Mouse (Mus musculus) kidney, embryonic 14.5 days (tissue): Measurements from ENCODE around the gene Cfap69. TPM values are rescaled to one million over a fixed set of nuclear protein-coding genes. Genes with fewer than 3 reads are reported as not detected.
"Not testable (repeated sequence)": the region's sequence is repeated elsewhere in the genome, so short reads cannot be mapped to it uniquely, and the experiment has no call there.

Experiments
- ATAC-seq: fragments of 200-750 bp; cut with Nextera tagmentation; 2 replicates; pipeline ENCODE4 v1.8.0; 2017; ENCODE audit warnings: moderate number of reproducible peaks, mild to moderate bottlenecking, moderate TSS enrichment, moderate library complexity; ENCODE audit not compliant: low FRiP score, low TSS enrichment
- H3K27ac ChIP-seq: fragments of 300-500 bp; sonication (generic); 2 replicates; pipeline ENCODE4 v1.5.1; 2014; ENCODE audit warnings: low read depth, mild to moderate bottlenecking, low read length, moderate library complexity, mixed read lengths
- H3K27me3 ChIP-seq: fragments of 300-500 bp; sonication (generic); 2 replicates; pipeline ENCODE4 v1.6.1; 2014; ENCODE audit warnings: mild to moderate bottlenecking, low read length; ENCODE audit not compliant: control insufficient read depth, insufficient read depth
- H3K36me3 ChIP-seq: fragments of 300-500 bp; sonication (generic); 2 replicates; pipeline ENCODE4 v1.6.1; 2014; ENCODE audit warnings: low read length, mixed read lengths; ENCODE audit not compliant: control insufficient read depth, insufficient read depth
- H3K4me1 ChIP-seq: fragments of 300-500 bp; sonication (generic); 2 replicates; pipeline ENCODE4 v1.6.1; 2014; ENCODE audit warnings: low read length, mixed read lengths; ENCODE audit not compliant: control insufficient read depth, insufficient read depth
- H3K4me2 ChIP-seq: fragments of 300-500 bp; sonication (generic); replicated peaks from 2 replicates; pipeline ENCODE4 v1.6.1; 2014; ENCODE audit warnings: low read depth, mild to moderate bottlenecking, low read length
- H3K4me3 ChIP-seq: fragments of 300-500 bp; sonication (generic); 2 replicates; pipeline ENCODE4 v1.5.1; 2014; ENCODE audit warnings: mild to moderate bottlenecking, low read length
- H3K9ac ChIP-seq: fragments of 300-500 bp; sonication (generic); 2 replicates; pipeline ENCODE4 v1.6.1; 2014; ENCODE audit warnings: low read depth, mild to moderate bottlenecking, low read length, moderate library complexity
- H3K9me3 ChIP-seq: fragments of 300-500 bp; sonication (generic); 2 replicates; pipeline ENCODE4 v1.6.1; 2016; ENCODE audit warnings: low read length; ENCODE audit not compliant: control insufficient read depth
- WGBS: fragments of 180-500 bp; shearing (Covaris S2); extraction: QIAGEN DNeasy Blood & Tissue Kit; methylation state at CpG from one replicate; pipeline ENCODE4 v1.1.7; 2014; 5-methylcytosine and 5-hydroxymethylcytosine counted together
- polyA plus RNA-seq: library from polyadenylated mRNA; unstranded; fragments of >200 nt; fragmentation: Nextera tagmentation; extraction: Ambion mirVana; gene quantifications from 2 replicates; pipeline ENCODE4 v1.2.1, GENCODE M21; 2014

The Cfap69 gene
- polyA plus RNA-seq, 1 experiment from 2014 or later, result 5.5 TPM

GRCm38 (mm10) chr5:5693541-5693955 is 29.5 kb upstream of the Cfap69 start:
- Histone ChIP-seq H3K9ac (peak overlapping the region; percentile 78), H3K4me1 (no peaks in the 10 kb centered on the region), H3K4me2 (peak overlapping the region; percentile 59), H3K27me3 (no peaks in the 10 kb centered on the region), H3K36me3 (no peaks in the 10 kb centered on the region), H3K27ac (peak overlapping the region; percentile 77), H3K9me3 (no peaks in the 10 kb centered on the region), H3K4me3 (peak overlapping the region; percentile 70)
- peak; percentile 71 for ATAC-seq
- under 1% methylated on average over 27 of the region's 29 CpGs for WGBS

GRCm38 (mm10) chr5:5692167-5692738 is 28.2 kb upstream of the Cfap69 start:
- ATAC-seq, result no peak
- no peak overlapping the region for H3K4me3 ChIP-seq
- no peaks in the 10 kb centered on the region for H3K27me3 ChIP-seq
- H3K4me2 ChIP-seq, result no peak overlapping the region; the same call in 1 of the 2 replicates
- 72% methylated on average over 4 of the region's 4 CpGs for WGBS
- 0 out of 2 replicates have a peak, but pooled peaks cover 4% of the 10 kb centered on the region for H3K4me1 ChIP-seq
- no peaks in the 10 kb centered on the region for H3K9me3 ChIP-seq
- H3K27ac ChIP-seq, result no peak overlapping the region
- H3K36me3 ChIP-seq, result no peaks in the 10 kb centered on the region
- H3K9ac ChIP-seq, result no peak overlapping the region

GRCm38 (mm10) chr5:5688945-5689540 is 25.0 kb upstream of the Cfap69 start:
- WGBS, result 72% methylated on average over 8 of the region's 8 CpGs
- H3K4me1 ChIP-seq, result 0 out of 2 replicates have a peak, but pooled peaks cover 4% of the 10 kb centered on the region
- no peak for ATAC-seq

GRCm38 (mm10) chr5:5688228-5688627 is 24.2 kb upstream of the Cfap69 start:
- Histone ChIP-seq H3K4me2 (no peak overlapping the region), H3K9me3 (no peaks in the 10 kb centered on the region), H3K36me3 (no peaks in the 10 kb centered on the region), H3K27ac (no peak overlapping the region), H3K27me3 (no peaks in the 10 kb centered on the region), H3K4me3 (no peak overlapping the region), H3K4me1 (0 out of 2 replicates have a peak, but pooled peaks cover 4% of the 10 kb centered on the region), H3K9ac (no peak overlapping the region)
- 51% methylated on average over 6 of the region's 6 CpGs for WGBS
- ATAC-seq, result no peak

More at GRCm38 (mm10) chr5:5688945-5689540, 25.0 kb upstream of the Cfap69 start:
- Histone ChIP-seq H3K4me3 (no peak overlapping the region), H3K4me2 (no peak overlapping the region), H3K36me3 (no peaks in the 10 kb centered on the region), H3K9me3 (no peaks in the 10 kb centered on the region), H3K27ac (no peak overlapping the region), H3K27me3 (no peaks in the 10 kb centered on the region), H3K9ac (no peak overlapping the region)

- 3% methylated on average over 1 of the region's 1 CpGs for WGBS
- no peak overlapping the region for H3K4me2 ChIP-seq
- no peak overlapping the region for H3K9ac ChIP-seq
- no peak overlapping the region for H3K4me3 ChIP-seq
- no peak overlapping the region for H3K27ac ChIP-seq
- peak; percentile 77 for ATAC-seq
- no peaks in the 10 kb centered on the region for H3K9me3 ChIP-seq
- no peaks in the 10 kb centered on the region; the same call in 1 of the 2 replicates for H3K36me3 ChIP-seq
- 0 out of 2 replicates have a peak, but pooled peaks cover 4% of the 10 kb centered on the region for H3K4me1 ChIP-seq
- H3K27me3 ChIP-seq, result no peaks in the 10 kb centered on the region
These were observed 22.9 kb upstream of the Cfap69 start for GRCm38 (mm10) chr5:5686973-5687372.

- 89% methylated on average over 2 of the region's 2 CpGs for WGBS
- not testable (repeated sequence) for H3K27ac ChIP-seq, ATAC-seq, H3K4me1 ChIP-seq, H3K9ac ChIP-seq, H3K9me3 ChIP-seq, H3K4me3 ChIP-seq, H3K36me3 ChIP-seq, H3K4me2 ChIP-seq, H3K27me3 ChIP-seq
These were observed 20.9 kb upstream of the Cfap69 start for GRCm38 (mm10) chr5:5684946-5685345.

- no peaks in the 10 kb centered on the region for H3K27me3 ChIP-seq
- H3K9ac ChIP-seq, result no peak overlapping the region
- no peak overlapping the region for H3K4me2 ChIP-seq
- no peak overlapping the region for H3K27ac ChIP-seq
- H3K36me3 ChIP-seq, result no peaks in the 10 kb centered on the region; the same call in 1 of the 2 replicates
- 74% methylated on average over 4 of the region's 4 CpGs for WGBS
- H3K4me1 ChIP-seq, result 0 out of 2 replicates have a peak, but pooled peaks cover 4% of the 10 kb centered on the region
- no peak for ATAC-seq
- no peak overlapping the region for H3K4me3 ChIP-seq
- H3K9me3 ChIP-seq, result no peaks in the 10 kb centered on the region
These were observed 19.3 kb upstream of the Cfap69 start for GRCm38 (mm10) chr5:5683292-5683691.

GRCm38 (mm10) chr5:5679459-5679858 is 15.4 kb upstream of the Cfap69 start:
- no peak overlapping the region for H3K27ac ChIP-seq
- H3K4me3 ChIP-seq, result no peak overlapping the region
- H3K27me3 ChIP-seq, result no peaks in the 10 kb centered on the region
- no peaks in the 10 kb centered on the region for H3K9me3 ChIP-seq
- H3K4me2 ChIP-seq, result no peak overlapping the region
- peaks cover 4% of the 10 kb centered on the region for H3K36me3 ChIP-seq
- ATAC-seq, result no peak
- no peak overlapping the region for H3K9ac ChIP-seq
- H3K4me1 ChIP-seq, result no peaks in the 10 kb centered on the region

GRCm38 (mm10) chr5:5676082-5676481 is 12.0 kb upstream of the Cfap69 start:
- Histone ChIP-seq H3K36me3 (peaks cover 4% of the 10 kb centered on the region; the same call in 1 of the 2 replicates), H3K9me3 (no peaks in the 10 kb centered on the region), H3K9ac (no peak overlapping the region), H3K4me2 (no peak overlapping the region), H3K27me3 (no peaks in the 10 kb centered on the region), H3K4me1 (no peaks in the 10 kb centered on the region), H3K27ac (no peak overlapping the region), H3K4me3 (no peak overlapping the region)
- 81% methylated on average over 3 of the region's 3 CpGs for WGBS
- no peak for ATAC-seq
